Mouse (Mus musculus) MEL (cell line): ENCODE data around the gene Srgap1. TPM values are rescaled to one million over a fixed set of nuclear protein-coding genes. Genes with fewer than 3 reads are reported as not detected.

Source experiments
- DNase-seq: peaks from one replicate; pipeline ENCODE4 v3.0.0; 2011; ENCODE audit warnings: low read depth, low spot score
- H3K27ac ChIP-seq: 2 replicates; pipeline ENCODE4 v1.5.1; 2012; ENCODE audit warnings: low read depth, mild to moderate bottlenecking, control low read depth, low read length, moderate library complexity; ENCODE audit not compliant: control insufficient read depth
- H3K27me3 ChIP-seq, 2 experiments: fragments of 150-350 bp in 1 of 2; sonication (generic) in 1 of 2; 2 replicates each; pipeline ENCODE4 v1.6.1; 2012; ENCODE audit warnings: low read length in 2 of 2, mild to moderate bottlenecking in 2 of 2, improper control_type of control experiment in 1 of 2, moderate library complexity in 1 of 2; ENCODE audit not compliant: insufficient read depth in 2 of 2, control insufficient read depth in 1 of 2
- H3K36me3 ChIP-seq, 2 experiments: 2 replicates each; pipeline ENCODE4 v1.6.1; 2012 to 2014; ENCODE audit warnings: low read length in 2 of 2, improper control_type of control experiment in 1 of 2, inconsistent platforms in 1 of 2, mild to moderate bottlenecking in 1 of 2; ENCODE audit not compliant: insufficient read depth in 2 of 2, control insufficient read depth in 1 of 2
- H3K4me1 ChIP-seq, 2 experiments: fragments of 150-350 bp in 1 of 2; sonication (generic) in 1 of 2; 2 replicates each; pipeline ENCODE4 v1.6.1; 2012; ENCODE audit warnings: low read length in 2 of 2, improper control_type of control experiment in 1 of 2, mild to moderate bottlenecking in 1 of 2; ENCODE audit not compliant: insufficient read depth in 2 of 2, control insufficient read depth in 1 of 2
- H3K4me3 ChIP-seq, 2 experiments: fragments of 150-350 bp in 1 of 2; sonication (generic) in 1 of 2; 2 replicates each; pipeline ENCODE4 v1.5.1; 2012; ENCODE audit warnings: low read depth in 2 of 2, low read length in 2 of 2, mild to moderate bottlenecking in 2 of 2, moderate library complexity in 2 of 2, control low read depth in 1 of 2, improper control_type of control experiment in 1 of 2; ENCODE audit not compliant: control insufficient read depth in 1 of 2, insufficient read depth in 1 of 2
- H3K79me2 ChIP-seq: 2 replicates; pipeline ENCODE4 v1.6.1; 2012; ENCODE audit warnings: mild to moderate bottlenecking, low read length, moderate library complexity; ENCODE audit not compliant: control insufficient read depth, poor library complexity, insufficient read depth
- H3K9ac ChIP-seq: 2 replicates; pipeline ENCODE4 v1.6.1; 2012; ENCODE audit warnings: low read depth, mild to moderate bottlenecking, control low read depth, low read length, moderate library complexity; ENCODE audit not compliant: control insufficient read depth, poor library complexity, severe bottlenecking
- H3K9me3 ChIP-seq: fragments of 150-350 bp; sonication (generic); replicated peaks from 2 replicates; pipeline ENCODE4 v1.6.1; 2012; ENCODE audit warnings: mild to moderate bottlenecking, low read length, improper control_type of control experiment, moderate library complexity; ENCODE audit not compliant: insufficient read depth
- BHLHE40 ChIP-seq: IDR thresholded peaks from 2 replicates; pipeline ENCODE4 v1.6.1; 2012; ENCODE audit warnings: low read depth, mild to moderate bottlenecking, inconsistent platforms, low read length, improper control_type of control experiment, borderline replicate concordance
- CHD1 ChIP-seq: IDR thresholded peaks from 2 replicates; pipeline ENCODE4 v1.6.1; 2012; ENCODE audit warnings: low read depth, mild to moderate bottlenecking, inconsistent platforms, low read length, improper control_type of control experiment
- CHD2 ChIP-seq: IDR thresholded peaks from 2 replicates; pipeline ENCODE4 v1.6.1; 2011; ENCODE audit warnings: low read length, improper control_type of control experiment
- CTCF ChIP-seq, 3 experiments: IDR thresholded peaks in 2 of 3; conservative IDR thresholded peaks in 1 of 3; 2 replicates each; pipeline ENCODE4 v1.5.1; 2011 to 2012; ENCODE audit warnings: low read length in 3 of 3, low read depth in 2 of 3, mild to moderate bottlenecking in 2 of 3, improper control_type of control experiment in 1 of 3, inconsistent platforms in 1 of 3, mixed read lengths in 1 of 3, moderate library complexity in 1 of 3; ENCODE audit not compliant: control insufficient read depth in 1 of 3, insufficient read depth in 1 of 3, poor library complexity in 1 of 3, severe bottlenecking in 1 of 3
- E2F4 ChIP-seq: IDR thresholded peaks from 2 replicates; pipeline ENCODE4 v1.6.1; 2011; ENCODE audit warnings: low read depth, low read length, improper control_type of control experiment, borderline replicate concordance
- EP300 ChIP-seq, 2 experiments: IDR thresholded peaks; 2 replicates each; pipeline ENCODE4 v1.6.1; 2011; ENCODE audit warnings: improper control_type of control experiment in 2 of 2, low read length in 2 of 2, low read depth in 1 of 2, mild to moderate bottlenecking in 1 of 2
- HCFC1 ChIP-seq: IDR thresholded peaks from 2 replicates; pipeline ENCODE4 v1.6.1; 2012; ENCODE audit warnings: low read depth, mild to moderate bottlenecking, inconsistent platforms, low read length, improper control_type of control experiment, moderate library complexity
- JUND ChIP-seq: IDR thresholded peaks from 2 replicates; pipeline ENCODE4 v1.6.1; 2011; ENCODE audit warnings: low read depth, mild to moderate bottlenecking, improper control_type of control experiment, low read length
- KAT2A ChIP-seq: conservative IDR thresholded peaks from 2 replicates; pipeline ENCODE4 v1.6.1; 2012; ENCODE audit warnings: low read depth, low read length, improper control_type of control experiment, inconsistent platforms
- MAFK ChIP-seq: IDR thresholded peaks from 2 replicates; pipeline ENCODE4 v1.6.1; 2011; ENCODE audit warnings: low read depth, mild to moderate bottlenecking, low read length, improper control_type of control experiment, borderline replicate concordance
- MAX ChIP-seq: IDR thresholded peaks from 2 replicates; pipeline ENCODE4 v1.6.1; 2011; ENCODE audit warnings: low read length, improper control_type of control experiment
- MAZ ChIP-seq: IDR thresholded peaks from 2 replicates; pipeline ENCODE4 v1.6.1; 2012; ENCODE audit warnings: low read depth, mild to moderate bottlenecking, inconsistent platforms, low read length, improper control_type of control experiment
- MEF2A ChIP-seq: IDR thresholded peaks from 2 replicates; pipeline ENCODE4 v1.6.1; 2014; ENCODE audit warnings: low read depth, mild to moderate bottlenecking, inconsistent platforms, low read length, improper control_type of control experiment; ENCODE audit not compliant: poor library complexity, insufficient replicate concordance, severe bottlenecking; ENCODE audit errors: extremely low read depth
- MXI1 ChIP-seq: IDR thresholded peaks from 2 replicates; pipeline ENCODE4 v1.6.1; 2011; ENCODE audit warnings: mild to moderate bottlenecking, low read depth, low read length, improper control_type of control experiment
- POLR2AphosphoS5 ChIP-seq: IDR thresholded peaks from 2 replicates; pipeline ENCODE4 v1.6.1; 2012; ENCODE audit warnings: low read depth, borderline replicate concordance, mild to moderate bottlenecking, inconsistent platforms, low read length, moderate library complexity, mixed read lengths
- RAD21 ChIP-seq: IDR thresholded peaks from 2 replicates; pipeline ENCODE4 v1.6.1; 2011; ENCODE audit warnings: mild to moderate bottlenecking, low read depth, low read length, improper control_type of control experiment
- RCOR1 ChIP-seq: IDR thresholded peaks from 2 replicates; pipeline ENCODE4 v1.6.1; 2012; ENCODE audit warnings: low read depth, mild to moderate bottlenecking, inconsistent platforms, low read length, improper control_type of control experiment
- SMC3 ChIP-seq: IDR thresholded peaks from 2 replicates; pipeline ENCODE4 v1.6.1; 2011; ENCODE audit warnings: low read depth, low read length, improper control_type of control experiment
- TAL1 ChIP-seq: IDR thresholded peaks from 2 replicates; pipeline ENCODE4 v1.6.1; 2012; ENCODE audit warnings: mild to moderate bottlenecking, inconsistent platforms, low read length, moderate library complexity, mixed read lengths
- TCF12 ChIP-seq: IDR thresholded peaks from 2 replicates; pipeline ENCODE4 v1.6.1; 2014; ENCODE audit warnings: low read depth, mild to moderate bottlenecking, inconsistent platforms, low read length, improper control_type of control experiment, moderate library complexity
- UBTF ChIP-seq: IDR thresholded peaks from 2 replicates; pipeline ENCODE4 v1.6.1; 2012; ENCODE audit warnings: low read depth, mild to moderate bottlenecking, inconsistent platforms, low read length, improper control_type of control experiment, moderate library complexity, borderline replicate concordance; ENCODE audit not compliant: insufficient read depth
- USF2 ChIP-seq, 2 experiments: IDR thresholded peaks; 2 replicates each; pipeline ENCODE4 v1.6.1; 2011 to 2012; ENCODE audit warnings: improper control_type of control experiment in 2 of 2, low read length in 2 of 2, borderline replicate concordance in 1 of 2, inconsistent platforms in 1 of 2, low read depth in 1 of 2, mild to moderate bottlenecking in 1 of 2; ENCODE audit not compliant: insufficient read depth in 1 of 2
- ZKSCAN1 ChIP-seq: IDR thresholded peaks from 2 replicates; pipeline ENCODE4 v1.6.1; 2012; ENCODE audit warnings: low read depth, mild to moderate bottlenecking, inconsistent platforms, low read length, improper control_type of control experiment, moderate library complexity
- ZMIZ1 ChIP-seq: IDR thresholded peaks from 2 replicates; pipeline ENCODE4 v1.6.1; 2012; ENCODE audit warnings: low read depth, mild to moderate bottlenecking, inconsistent platforms, low read length, improper control_type of control experiment, moderate library complexity
- ZNF384 ChIP-seq: IDR thresholded peaks from 2 replicates; pipeline ENCODE4 v1.6.1; 2012; ENCODE audit warnings: low read depth, mild to moderate bottlenecking, inconsistent platforms, low read length, improper control_type of control experiment
- polyA plus RNA-seq, 2 experiments: library from polyadenylated mRNA; stranded (reverse) in 1 of 2; unstranded in 1 of 2; fragments of >175 nt in 1 of 2; fragments of >200 nt in 1 of 2; gene quantifications; 2 replicates each; pipeline versions ENCODE4 v1.2.1 to v1.2.4; 2012; ENCODE audit warnings: low replicate concordance in 2 of 2, low read depth in 1 of 2; ENCODE audit not compliant: insufficient read length in 2 of 2, insufficient read depth in 1 of 2, missing spikeins in 1 of 2
- total RNA-seq: library from RNA; depleted of rRNA; stranded (reverse); fragments of 300-350 nt; gene quantifications from 2 replicates; pipeline ENCODE4 v1.2.3, GENCODE M21; 2012

Srgap1 gene
- total and polyA plus RNA-seq, 3 experiments: not detected

GRCm38 (mm10) chr10:121958741-121959140, 88.4 kb downstream of the Srgap1 start:
- H3K79me2 ChIP-seq: no peaks in the 10 kb centered on the region
- no peaks in the 10 kb centered on the region for H3K36me3 ChIP-seq
- TF ChIP-seq MAZ: no peak
- no peak for TF ChIP-seq MAX
- TF ChIP-seq USF2 (IDR thresholded peaks at IDR 0.05; ENCODE audit: borderline replicate concordance in 1 of 2, insufficient read depth in 1 of 2, low read depth in 1 of 2, low read length in 2 of 2): no peak
- TF ChIP-seq TAL1: no peak
- no peak for TF ChIP-seq CTCF (IDR thresholded peaks at IDR 0.05 in 2 of 3, conservative IDR thresholded peaks at IDR 0.05 in 1 of 3; ENCODE audit: control insufficient read depth in 1 of 3, insufficient read depth in 1 of 3, low read depth in 2 of 3, low read length in 3 of 3, poor library complexity in 1 of 3, severe bottlenecking in 1 of 3)
- no peak for TF ChIP-seq SMC3
- TF ChIP-seq RAD21: no peak
- TF ChIP-seq ZMIZ1: no peak
- no peak for TF ChIP-seq CHD2
- TF ChIP-seq E2F4: no peak
- TF ChIP-seq HCFC1: no peak
- no peak for TF ChIP-seq RCOR1
- no peak for TF ChIP-seq TCF12
- no peak for TF ChIP-seq EP300 (IDR thresholded peaks at IDR 0.05; ENCODE audit: low read depth in 1 of 2, low read length in 2 of 2)
- no peak for TF ChIP-seq ZKSCAN1
- TF ChIP-seq MAFK: no peak
- TF ChIP-seq BHLHE40: no peak
- no peaks in the 10 kb centered on the region for H3K9me3 ChIP-seq
- no peak for DNase-seq
- no peak overlapping the region for H3K9ac ChIP-seq
- no peaks in the 10 kb centered on the region for H3K4me1 ChIP-seq
- no peaks in the 10 kb centered on the region; a peak in 1 of 4 replicates for H3K27me3 ChIP-seq
- no peak overlapping the region for H3K4me3 ChIP-seq
- H3K27ac ChIP-seq: no peak overlapping the region

- Histone ChIP-seq H3K27me3 (no peaks in the 10 kb centered on the region; a peak in 1 of 4 replicates), H3K4me1 (no peaks in the 10 kb centered on the region), H3K27ac (no peak overlapping the region), H3K9ac (no peak overlapping the region), H3K9me3 (no peaks in the 10 kb centered on the region), H3K36me3 (no peaks in the 10 kb centered on the region), H3K4me3 (no peak overlapping the region), H3K79me2 (no peaks in the 10 kb centered on the region)
- no peak for DNase-seq
- no peak for TF ChIP-seq JUND
- TF ChIP-seq CTCF (IDR thresholded peaks at IDR 0.05 in 2 of 3, conservative IDR thresholded peaks at IDR 0.05 in 1 of 3; ENCODE audit: control insufficient read depth in 1 of 3, insufficient read depth in 1 of 3, low read depth in 2 of 3, low read length in 3 of 3, poor library complexity in 1 of 3, severe bottlenecking in 1 of 3): no peak
- no peak for TF ChIP-seq MEF2A
- no peak for TF ChIP-seq ZNF384
- no peak for TF ChIP-seq MAFK
- no peak for TF ChIP-seq EP300 (IDR thresholded peaks at IDR 0.05; ENCODE audit: low read depth in 1 of 2, low read length in 2 of 2)
- TF ChIP-seq POLR2AphosphoS5: no peak
- no peak for TF ChIP-seq CHD1
- no peak for TF ChIP-seq MXI1
- no peak for TF ChIP-seq RCOR1
- no peak for TF ChIP-seq UBTF
- TF ChIP-seq MAZ: no peak
- TF ChIP-seq KAT2A: no peak
- TF ChIP-seq RAD21: no peak
- no peak for TF ChIP-seq TAL1
- no peak for TF ChIP-seq USF2 (IDR thresholded peaks at IDR 0.05; ENCODE audit: borderline replicate concordance in 1 of 2, insufficient read depth in 1 of 2, low read depth in 1 of 2, low read length in 2 of 2)
These were observed 90.6 kb downstream of the Srgap1 start for GRCm38 (mm10) chr10:121956505-121956904.
